ENCODE assay signal across 8 mouse cellular contexts in the genomic region with DNA sequence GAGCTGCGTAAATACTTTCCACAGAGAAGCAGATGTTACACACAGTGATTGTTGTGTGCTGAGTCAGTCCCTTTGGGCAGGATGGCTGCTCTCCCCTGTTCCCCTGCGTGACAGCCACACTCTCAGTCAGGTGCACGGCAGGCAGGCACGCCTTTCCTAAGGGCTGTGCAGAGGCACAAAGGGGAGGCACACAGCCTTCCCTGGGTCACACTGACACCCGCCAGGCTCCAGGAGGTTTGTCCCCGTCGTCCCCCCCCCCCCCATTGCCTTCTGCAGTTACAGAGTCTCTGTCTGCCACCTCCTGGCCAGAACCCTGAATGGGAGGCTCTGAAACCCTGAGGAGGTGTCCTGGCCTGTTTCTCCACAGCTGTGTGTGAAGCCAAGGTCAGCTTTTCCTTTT.
DNase-seq lines count a peak whose midpoint lies in the region; ATAC-seq and TF ChIP-seq lines count a peak whose summit lies in the region.

No protein-coding gene starts in this region.

- H3K9me3 ChIP-seq in kidney, postnatal 0 days (replicated peaks; ENCODE audit: low read length): no peaks in the 10 kb centered on the region
- no peaks in the 10 kb centered on the region for H3K9me3 ChIP-seq in CH12.LX (replicated peaks; ENCODE audit: low read length)
- no peaks in the 10 kb centered on the region for H3K9me3 ChIP-seq in midbrain, embryonic 14.5 days (ENCODE audit: control insufficient read depth, low read length)

- no peak for TF ChIP-seq EP300 in CH12.LX (IDR thresholded peaks at IDR 0.05; ENCODE audit: low read length)

- peak; percentile 46 for DNase-seq in adrenal gland, postnatal 10 days
- no peak for DNase-seq in adrenal gland, adult 18-20 months (ENCODE audit: low spot score in 2 of 2)
- DNase-seq in kidney, postnatal 0 days (ENCODE audit: low spot score): no peak
- DNase-seq in kidney, adult 18-20 months: no peak
- DNase-seq in CH12.LX (ENCODE audit: extremely low read depth): peak; percentile 29
- DNase-seq in gastrocnemius, postnatal 14 days: peak; percentile 38
- peak; percentile 53 for DNase-seq in midbrain, embryonic 14.5 days
- no peak for DNase-seq in left cerebral cortex, postnatal 10 days (ENCODE audit: extremely low spot score in 1 of 2, low spot score in 2 of 2)

- no peak overlapping the region for H3K4me3 ChIP-seq in kidney, postnatal 0 days (replicated peaks; ENCODE audit: low read depth, low read length)
- no peak overlapping the region for H3K4me3 ChIP-seq in CH12.LX (replicated peaks in 1 of 3; ENCODE audit: low read depth in 2 of 3, low read length in 2 of 3, poor library complexity in 1 of 3)
- H3K4me3 ChIP-seq in midbrain, embryonic 14.5 days (replicated peaks; ENCODE audit: low read depth, low read length): no peak overlapping the region

- dilution Hi-C loops in CH12.LX (cut with MboI; ENCODE audit: extremely low pct_ligation_motif_present, extremely low pct_unique_long_range_greater_than_20kb, low sequenced_read_pairs): no loop called here

- H3K27me3 ChIP-seq in kidney, postnatal 0 days (ENCODE audit: insufficient read depth, low read length): no peaks in the 10 kb centered on the region
- H3K27me3 ChIP-seq in CH12.LX (replicated peaks): no peaks in the 10 kb centered on the region
- no peaks in the 10 kb centered on the region for H3K27me3 ChIP-seq in midbrain, embryonic 14.5 days (ENCODE audit: control insufficient read depth, insufficient read depth, low read length)

- no peaks in the 10 kb centered on the region for H3K4me1 ChIP-seq in kidney, postnatal 0 days (replicated peaks; ENCODE audit: insufficient read depth, low read length)
- H3K4me1 ChIP-seq in CH12.LX (ENCODE audit: control insufficient read depth in 1 of 2, insufficient read depth in 2 of 2): peaks cover 2 to 15% of the 10 kb centered on the region in 2 experiments
- H3K4me1 ChIP-seq in midbrain, embryonic 14.5 days (ENCODE audit: control insufficient read depth, insufficient read depth, low read length): no peaks in the 10 kb centered on the region; the same call in 1 of the 2 replicates

- H3K79me2 ChIP-seq in CH12.LX (replicated peaks; ENCODE audit: control insufficient read depth, extremely low read depth, insufficient read depth, poor library complexity, severe bottlenecking): no peaks in the 10 kb centered on the region

- no peak for TF ChIP-seq POLR2A in CH12.LX (IDR thresholded peaks at IDR 0.05; ENCODE audit: low read depth, low read length)

- no peak overlapping the region for H3K9ac ChIP-seq in kidney, postnatal 0 days (ENCODE audit: low read depth, low read length)
- no peak overlapping the region for H3K9ac ChIP-seq in CH12.LX (ENCODE audit: insufficient read depth, low read depth)
- H3K9ac ChIP-seq in midbrain, embryonic 14.5 days (replicated peaks; ENCODE audit: low read length): no peak overlapping the region

- H3K4me2 ChIP-seq in kidney, postnatal 0 days (ENCODE audit: low read length): no peak overlapping the region
- no peak overlapping the region for H3K4me2 ChIP-seq in CH12.LX (ENCODE audit: insufficient read depth, low read depth, poor library complexity, severe bottlenecking)
- H3K4me2 ChIP-seq in midbrain, embryonic 14.5 days (ENCODE audit: low read length): no peak overlapping the region

- in situ Hi-C loops in CH12.LX (cut with MboI; ENCODE audit: low pct_ligation_motif_present, low pct_unique_long_range_greater_than_20kb, low sequenced_read_pairs): loop anchor here (10.0 kb wide), 1 partner anchor 226 kb away; no protein-coding TSS in a partner anchor

- peak; percentile 60 for TF ChIP-seq RAD21 in CH12.LX (IDR thresholded peaks at IDR 0.05; ENCODE audit: low read depth, low read length)

- TF ChIP-seq CTCF in kidney, postnatal 0 days (IDR thresholded peaks at IDR 0.05; ENCODE audit: low read depth): peak; percentile 65
- peak in 1 of 2 experiments; percentile 67; a peak in 2 of 4 replicates for TF ChIP-seq CTCF in CH12.LX (conservative IDR thresholded peaks at IDR 0.05 in 1 of 2, IDR thresholded peaks at IDR 0.05 in 1 of 2; ENCODE audit: low read depth in 2 of 2, low read length in 2 of 2)

- WGBS in kidney, postnatal 0 days: 36% methylated on average over 7 of the region's 7 CpGs
- 21% methylated on average over 7 of the region's 7 CpGs for WGBS in midbrain, embryonic 14.5 days

- H3K27ac ChIP-seq in kidney, postnatal 0 days: no peak overlapping the region
- no peak overlapping the region for H3K27ac ChIP-seq in CH12.LX (ENCODE audit: insufficient read depth, low read depth)
- H3K27ac ChIP-seq in midbrain, embryonic 14.5 days (replicated peaks; ENCODE audit: low read depth, low read length): no peak overlapping the region

- intact Hi-C loops in gastrocnemius, postnatal 14 days (cut with DNase I; ENCODE audit: low total_unique reads): loop anchor here (2.0 kb wide), 1 partner anchor 218 kb away; no protein-coding TSS in a partner anchor
- intact Hi-C loops in left cerebral cortex, postnatal 10 days (cut with DNase I): no loop called here

- ATAC-seq in kidney, postnatal 0 days (replicated peaks; ENCODE audit: low FRiP score, low read depth): 0 out of 2 replicates have a peak, but pooled peaks have one; percentile 29
- no peak for ATAC-seq in midbrain, embryonic 14.5 days (ENCODE audit: low FRiP score, low TSS enrichment)

- H3K36me3 ChIP-seq in kidney, postnatal 0 days (ENCODE audit: insufficient read depth, low read length): no peaks in the 10 kb centered on the region
- no peaks in the 10 kb centered on the region for H3K36me3 ChIP-seq in CH12.LX (replicated peaks in 1 of 2; ENCODE audit: control insufficient read depth in 1 of 2, insufficient read depth in 1 of 2, low read length in 1 of 2)
- H3K36me3 ChIP-seq in midbrain, embryonic 14.5 days (ENCODE audit: control insufficient read depth, insufficient read depth, low read length): no peaks in the 10 kb centered on the region

TF ChIP-seq in CH12.LX, 34 proteins besides CTCF, POLR2A, EP300 and RAD21:
- TF ChIP-seq MXI1 (IDR thresholded peaks at IDR 0.05; ENCODE audit: low read depth, low read length): no peak
- TF ChIP-seq TBP (conservative IDR thresholded peaks at IDR 0.05; ENCODE audit: low read depth, low read length): no peak
- TF ChIP-seq IRF4 (IDR thresholded peaks at IDR 0.05; ENCODE audit: low read depth, low read length): no peak
- 0 out of 2 replicates have a peak, but pooled peaks have one; percentile 16 for TF ChIP-seq BHLHE40 (IDR thresholded peaks at IDR 0.05; ENCODE audit: low read depth, low read length)
- TF ChIP-seq E2F4 (IDR thresholded peaks at IDR 0.05; ENCODE audit: insufficient replicate concordance, low read depth, low read length): no peak
- TF ChIP-seq ELF1 (IDR thresholded peaks at IDR 0.05; ENCODE audit: low read depth, low read length): no peak
- no peak for TF ChIP-seq RCOR1 (conservative IDR thresholded peaks at IDR 0.05; ENCODE audit: low read depth, low read length)
- TF ChIP-seq HCFC1 (IDR thresholded peaks at IDR 0.05; ENCODE audit: low read depth, low read length): no peak
- TF ChIP-seq JUND (conservative IDR thresholded peaks at IDR 0.05; ENCODE audit: low read depth, low read length): no peak
- no peak for TF ChIP-seq ETS1 (conservative IDR thresholded peaks at IDR 0.05; ENCODE audit: low read depth, low read length)
- no peak for TF ChIP-seq ZC3H11A (IDR thresholded peaks at IDR 0.05; ENCODE audit: low read depth, low read length)
- TF ChIP-seq ZNF384 (IDR thresholded peaks at IDR 0.05; ENCODE audit: low read depth, low read length): no peak
- peak; percentile 55 for TF ChIP-seq SMC3 (IDR thresholded peaks at IDR 0.05; ENCODE audit: low read depth, low read length)
- no peak for TF ChIP-seq MEF2A (IDR thresholded peaks at IDR 0.05; ENCODE audit: borderline replicate concordance, low read depth, low read length)
- no peak for TF ChIP-seq UBTF (IDR thresholded peaks at IDR 0.05; ENCODE audit: low read depth, low read length)
- no peak for TF ChIP-seq POLR2AphosphoS2 (IDR thresholded peaks at IDR 0.05; ENCODE audit: low read depth, low read length)
- TF ChIP-seq MAX (IDR thresholded peaks at IDR 0.05; ENCODE audit: low read length): no peak
- no peak for TF ChIP-seq NELFE (IDR thresholded peaks at IDR 0.05; ENCODE audit: low read depth, low read length)
- no peak for TF ChIP-seq CHD1 (IDR thresholded peaks at IDR 0.05; ENCODE audit: low read depth, low read length)
- TF ChIP-seq JUN (IDR thresholded peaks at IDR 0.05; ENCODE audit: insufficient read depth, low read depth, low read length): no peak
- peak; percentile 69 for TF ChIP-seq MAZ (IDR thresholded peaks at IDR 0.05; ENCODE audit: low read depth, low read length)
- TF ChIP-seq ZKSCAN1 (IDR thresholded peaks at IDR 0.05; ENCODE audit: borderline replicate concordance, low read depth, low read length): no peak
- TF ChIP-seq TCF12 (IDR thresholded peaks at IDR 0.05; ENCODE audit: low read depth, low read length): no peak

Comparison
In these comparisons a context has a peak if more than half of its experiments do, and no peak if none do; other contexts are left out.
1. DNase-seq: peak in adrenal gland, postnatal 10 days (single experiment), CH12.LX (single experiment), gastrocnemius, postnatal 14 days (single experiment) and midbrain, embryonic 14.5 days (single experiment); none in adrenal gland, adult 18-20 months (0 of 2), kidney, postnatal 0 days (single experiment), kidney, adult 18-20 months (single experiment) and left cerebral cortex, postnatal 10 days (0 of 2).